Mouse (Mus musculus) urinary bladder, postnatal 4 days (tissue): ENCODE results near the gene Metap2.
"Not testable (repeated sequence)": the region's sequence is repeated elsewhere in the genome, so short reads cannot be mapped to it uniquely, and the experiment has no call there.

ENCODE experiments used
- DNase-seq, 2 experiments: peaks; one replicate each; pipeline ENCODE4 v3.0.0; 2021 to 2022; ENCODE audit warnings: low spot score in 2 of 2

Metap2 gene

DNA sequence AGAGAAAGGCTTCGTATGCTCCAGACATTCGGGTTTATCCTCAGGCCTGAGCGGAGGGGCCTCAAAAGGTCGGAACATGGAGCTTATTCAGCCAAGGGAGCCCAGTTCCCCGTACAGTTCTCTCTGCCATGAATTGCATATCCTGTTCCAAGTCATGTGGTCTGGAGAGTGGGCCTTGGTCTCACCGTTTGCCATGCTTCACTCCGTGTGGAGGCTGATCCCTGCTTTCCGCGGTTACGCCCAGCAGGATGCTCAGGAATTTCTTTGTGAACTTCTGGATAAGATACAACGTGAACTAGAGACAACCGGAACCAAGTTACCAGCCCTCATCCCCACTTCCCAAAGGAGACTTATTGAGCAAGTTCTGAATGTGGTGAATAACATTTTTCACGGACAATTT, 50.2 kb downstream of the Metap2 start:
- DNase-seq = no peak

DNA sequence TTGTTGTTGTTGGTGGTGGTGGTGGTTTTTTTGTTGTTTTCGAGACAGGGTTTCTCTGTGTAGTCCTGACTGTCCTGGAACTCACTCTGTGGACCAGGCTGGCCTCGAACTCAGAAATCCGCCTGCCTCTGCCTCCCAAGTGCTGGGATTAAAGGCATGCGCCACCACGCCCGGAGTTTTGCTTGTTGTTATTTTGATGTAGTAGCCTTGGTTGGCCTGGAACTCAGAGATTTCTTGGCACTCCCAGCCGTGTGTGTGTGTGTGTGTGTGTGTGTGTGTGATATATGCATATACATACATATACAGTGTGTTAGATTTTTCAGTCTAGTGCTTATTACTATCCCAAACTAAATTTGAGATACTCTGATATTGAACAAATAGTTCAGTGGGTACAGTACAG, 61.8 kb downstream of the Metap2 start:
- not testable (repeated sequence) for DNase-seq

DNA sequence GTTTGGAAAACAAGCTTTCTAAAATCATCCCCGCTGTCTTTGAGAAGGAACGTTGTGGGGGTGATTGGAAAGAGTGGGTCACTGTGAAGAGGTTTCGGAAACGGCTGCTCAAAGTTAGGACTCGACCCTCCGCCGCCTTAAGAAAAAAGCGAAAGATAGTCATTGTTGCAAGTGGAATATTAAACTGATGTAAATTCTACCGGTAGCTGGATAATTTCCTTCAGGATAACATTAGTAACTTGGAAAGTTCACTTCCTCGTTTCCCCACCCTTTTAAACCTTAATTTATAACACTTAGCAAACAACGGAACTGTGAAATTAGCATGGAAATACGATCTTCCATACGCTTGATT, 62.5 kb downstream of the Metap2 start:
- DNase-seq = no peak

DNA sequence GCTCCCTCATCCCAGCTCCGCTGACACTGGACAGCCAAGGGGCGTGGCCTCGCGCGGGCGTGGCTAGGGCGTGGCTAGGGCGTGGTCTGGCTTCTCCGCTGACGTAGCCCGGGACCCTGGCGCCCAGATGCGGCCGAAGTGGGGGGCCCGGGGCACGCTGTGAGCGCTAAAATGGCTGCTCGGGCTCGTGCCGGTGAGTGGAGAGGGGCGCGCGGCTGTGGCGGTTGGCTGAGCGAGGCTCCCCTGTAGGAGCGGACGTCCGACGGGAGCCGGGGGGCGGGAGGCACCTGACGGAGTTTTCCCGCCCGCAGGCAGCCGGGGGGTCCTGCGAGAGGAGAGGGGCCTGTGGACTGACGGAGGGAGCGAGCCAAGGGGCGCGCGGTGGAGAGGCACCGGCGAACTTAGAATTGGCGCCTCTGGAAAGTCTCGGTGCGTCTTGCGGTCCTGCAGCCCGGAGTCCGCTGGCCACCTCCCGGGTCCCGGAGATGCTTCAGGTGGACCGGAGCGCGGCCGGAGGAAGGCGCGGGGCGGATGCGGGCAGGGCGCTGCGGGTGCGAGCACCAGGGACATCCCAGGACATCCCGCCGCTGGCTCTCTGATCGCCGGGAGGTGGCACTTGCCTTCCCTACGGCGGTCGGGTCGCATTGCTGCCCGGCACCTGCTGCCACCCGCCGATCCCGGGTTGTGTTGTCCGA, 63.0 kb downstream of the Metap2 start:
- DNase-seq = peak in 1 of 2 experiments; percentile 33

DNA sequence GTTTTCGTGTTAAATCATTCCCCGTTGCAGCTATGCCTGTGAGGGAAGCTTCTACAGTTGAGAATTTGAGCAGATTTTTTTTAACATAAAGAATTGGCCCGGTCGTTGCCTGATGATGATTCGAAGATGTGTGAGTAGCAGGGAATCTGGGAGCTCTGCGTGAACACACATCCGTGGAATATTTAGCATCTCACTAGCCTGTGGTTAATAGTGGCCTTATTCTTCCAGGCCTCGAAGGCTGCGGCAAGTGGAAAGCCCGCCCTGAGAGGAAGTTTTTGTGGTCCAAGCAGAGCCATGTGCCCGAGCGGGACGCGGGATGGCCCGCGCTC, 63.6 kb downstream of the Metap2 start:
- no peak for DNase-seq

DNA sequence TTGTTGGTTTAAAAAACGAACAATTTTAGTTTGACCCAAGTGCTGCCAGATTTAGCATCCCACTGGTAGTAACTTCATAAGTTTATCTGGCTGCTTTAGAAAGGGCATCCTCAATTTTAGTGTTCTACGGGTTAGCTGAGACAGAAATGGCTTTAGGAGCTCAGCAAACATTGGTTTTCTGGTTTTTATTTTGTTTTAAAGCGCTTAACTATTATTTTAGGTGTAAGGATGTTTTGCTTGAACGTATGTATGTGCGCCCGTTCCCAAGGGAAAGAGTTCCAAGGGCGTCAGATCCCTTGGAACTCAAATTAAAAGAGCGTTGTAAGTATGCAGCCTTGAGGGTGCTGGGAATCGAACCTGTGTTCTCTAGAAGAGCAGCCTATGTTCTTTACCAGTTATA, 64.1 kb downstream of the Metap2 start:
- DNase-seq = no peak

- no peak for DNase-seq
These were observed 64.9 kb downstream of the Metap2 start for GRCm38 (mm10) chr10:93831730-93832574.

GRCm38 (mm10) chr10:93830931-93831729, 65.8 kb downstream of the Metap2 start, which contains the start of gene Usp44:
Usp44 (plus strand) TSS chr10:93831555.
- no peak for DNase-seq

DNA sequence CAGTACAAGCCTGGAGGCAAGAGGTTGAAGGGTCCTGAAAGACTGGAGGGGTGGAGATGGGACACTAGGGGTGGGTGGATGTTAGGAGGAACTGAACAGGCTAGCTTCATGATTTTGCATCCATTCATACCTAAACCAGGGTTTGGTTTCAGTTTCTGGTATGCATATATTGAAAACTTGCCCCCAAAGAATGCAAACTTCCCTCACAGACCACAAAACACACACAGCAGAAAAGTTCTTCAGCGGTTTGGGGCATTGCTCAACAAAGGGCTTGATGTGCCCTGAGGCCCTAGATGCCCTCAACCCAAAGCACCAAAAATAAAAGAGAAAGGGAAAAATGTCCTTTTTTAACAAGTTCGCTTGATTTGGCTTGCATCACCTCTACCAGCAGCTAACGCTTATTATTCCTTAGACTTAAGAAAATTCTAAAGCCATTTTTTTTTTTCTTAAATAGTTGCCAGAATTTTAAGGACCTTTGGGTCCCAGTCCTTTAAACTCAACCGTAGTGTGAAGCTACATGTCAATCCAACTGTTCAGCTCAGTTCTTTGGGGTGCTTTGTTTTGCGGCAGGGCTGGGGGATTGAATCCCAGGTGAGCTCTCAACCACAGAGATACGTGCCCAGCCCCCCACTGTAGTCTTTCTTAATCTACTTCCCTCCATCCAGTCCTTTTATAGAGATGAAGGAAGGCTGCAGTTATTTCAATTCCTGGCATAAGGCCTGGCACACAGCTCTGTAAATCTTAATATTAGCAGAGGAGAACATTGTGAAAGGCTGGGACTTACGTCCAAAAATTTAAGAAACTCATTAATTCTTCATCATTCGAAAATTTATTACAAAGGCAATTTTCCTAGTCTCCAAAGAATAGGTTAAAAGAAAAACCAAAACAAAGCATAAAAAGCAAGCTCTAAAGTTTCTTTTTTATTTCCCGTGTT, 66.7 kb downstream of the Metap2 start:
- no peak for DNase-seq

GRCm38 (mm10) chr10:93818661-93819060, 78.2 kb downstream of the Metap2 start:
- no peak for DNase-seq

- DNase-seq = no peak
These were observed 83.1 kb downstream of the Metap2 start for GRCm38 (mm10) chr10:93813755-93814154.

DNA sequence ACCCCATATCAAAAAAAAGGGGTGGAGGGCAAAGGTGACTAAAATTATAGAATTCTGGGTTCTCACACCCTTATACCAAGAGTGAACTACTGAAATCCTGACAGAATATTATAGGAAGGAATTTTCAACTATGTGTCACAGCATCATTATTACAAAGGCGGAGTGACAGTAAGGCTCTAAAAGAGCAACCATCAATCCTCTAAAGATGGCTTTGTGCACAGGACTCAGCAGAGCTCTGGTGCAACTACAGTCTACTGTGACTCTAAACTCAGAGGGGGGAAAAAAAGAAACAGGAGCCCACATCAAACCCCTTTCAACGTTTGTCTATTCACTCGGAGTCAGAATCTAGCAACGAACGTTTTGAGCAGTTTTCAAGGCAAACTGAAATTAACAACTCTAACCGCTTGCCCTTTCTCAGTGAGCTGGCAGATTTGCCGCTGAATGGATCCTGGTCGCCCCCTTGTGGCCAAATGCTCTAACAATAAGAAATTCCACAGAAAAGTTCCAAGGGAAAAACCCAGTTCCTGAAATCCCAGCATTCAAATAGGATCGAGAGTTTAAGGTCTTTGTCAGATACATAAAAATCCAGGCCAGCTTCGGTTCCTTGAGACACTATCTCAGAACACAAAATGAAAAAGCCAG, 84.0 kb downstream of the Metap2 start:
- DNase-seq = peak; percentile 61 to 78

DNA sequence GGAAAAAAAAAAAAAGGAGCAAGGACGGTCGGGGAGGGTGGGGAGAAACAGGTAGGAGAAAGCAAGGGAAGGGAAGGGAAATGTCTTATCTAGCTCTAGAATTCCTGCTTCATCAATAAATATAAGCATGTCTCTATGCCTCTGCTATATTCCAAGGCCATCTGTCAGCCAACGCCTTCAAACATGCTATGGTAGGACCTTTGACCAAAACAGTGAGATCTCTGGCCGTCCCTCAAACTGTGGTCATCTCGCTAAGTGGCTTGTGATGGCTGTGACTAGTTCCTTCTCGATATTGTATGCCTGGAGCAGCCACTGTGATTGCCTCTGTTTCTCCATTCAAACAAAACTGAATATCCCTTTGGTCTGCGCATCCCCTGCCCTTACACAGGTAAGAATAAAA, 84.8 kb downstream of the Metap2 start:
- DNase-seq = no peak

- DNase-seq = no peak
These were observed 86.2 kb downstream of the Metap2 start for GRCm38 (mm10) chr10:93810590-93811185.

GRCm38 (mm10) chr10:93809438-93809837, 87.5 kb downstream of the Metap2 start:
- not testable (repeated sequence) for DNase-seq
